Mouse (Mus musculus) NIH3T3 (cell line): Measurements from ENCODE around the gene Isy1.
"Not testable (repeated sequence)": the region's sequence is repeated elsewhere in the genome, so short reads cannot be mapped to it uniquely, and the experiment has no call there.

Experiments used
- DNase-seq: peaks from one replicate; pipeline ENCODE4 v3.0.0-alpha.2; 2012; ENCODE audit warnings: low read depth

Gene Isy1

GRCm38 (mm10) chr6:87777842-87778241 is 60.8 kb downstream of the Isy1 start, which contains the start of gene Gp9:
Gene Gp9, plus strand, starts transcription at chr6:87778072.
- DNase-seq: no peak

GRCm38 (mm10) chr6:87776663-87777062 is 61.9 kb downstream of the Isy1 start:
- no peak for DNase-seq

GRCm38 (mm10) chr6:87775588-87776245 is 62.9 kb downstream of the Isy1 start:
- DNase-seq: no peak

GRCm38 (mm10) chr6:87774909-87775308 is 63.7 kb downstream of the Isy1 start:
- DNase-seq: no peak

GRCm38 (mm10) chr6:87774466-87774865 is 64.1 kb downstream of the Isy1 start:
- peak; percentile 70 for DNase-seq

- peak; percentile 60 for DNase-seq
Measured at GRCm38 (mm10) chr6:87770626-87771025, 68.0 kb downstream of the Isy1 start.

GRCm38 (mm10) chr6:87764296-87764695 is 74.3 kb downstream of the Isy1 start:
- not testable (repeated sequence) for DNase-seq
